Mouse (Mus musculus) CH12F3 (cell line): Measurements from ENCODE around the gene Axin1.
"Not testable (repeated sequence)": the region's sequence is repeated elsewhere in the genome, so short reads cannot be mapped to it uniquely, and the experiment has no call there.

Experiments used
- in situ Hi-C: fragments of 300-500 bp; cut with MboI; formaldehyde crosslinking; loops from 2 replicates; pipeline ENCODE4 v1.14.3; 2020; ENCODE audit warnings: low sequenced_read_pairs

Axin1 gene

GRCm38 (mm10) chr17:26138239-26138836, at the start of gene Axin1:
Axin1 (plus strand) TSS chr17:26138688.
- in situ Hi-C loops: no loop called here

GRCm38 (mm10) chr17:26089905-26090632, 48.4 kb upstream of the Axin1 start, which contains the start of gene Decr2:
Decr2 (minus strand) TSS chr17:26090337.
- in situ Hi-C loops: loop anchor here (10.0 kb wide), 1 partner anchor 195 kb away; no protein-coding TSS in a partner anchor

GRCm38 (mm10) chr17:26094531-26095110, 43.9 kb upstream of the Axin1 start:
- in situ Hi-C loops: loop anchor here (10.0 kb wide), 1 partner anchor 200 kb away; no protein-coding TSS in a partner anchor

- in situ Hi-C loops: loop anchor here (10.0 kb wide), 1 partner anchor 200 kb away; no protein-coding TSS in a partner anchor
These were observed 43.3 kb upstream of the Axin1 start, which contains the start of gene Nme4 for GRCm38 (mm10) chr17:26095121-26095740. Nme4 (minus strand) TSS chr17:26095602.

- in situ Hi-C loops: loop anchor here (10.0 kb wide), 1 partner anchor 204 kb away; no protein-coding TSS in a partner anchor
These were observed 40.0 kb upstream of the Axin1 start for GRCm38 (mm10) chr17:26098461-26098860.

- in situ Hi-C loops: loop anchor here (10.0 kb wide), 1 partner anchor 205 kb away; no protein-coding TSS in a partner anchor
These were observed 39.2 kb upstream of the Axin1 start for GRCm38 (mm10) chr17:26099316-26099715.

- in situ Hi-C loops: no loop called here
These were observed 38.3 kb upstream of the Axin1 start for GRCm38 (mm10) chr17:26100166-26100565.

GRCm38 (mm10) chr17:26101478-26101877, 37.0 kb upstream of the Axin1 start:
- in situ Hi-C loops: no loop called here

GRCm38 (mm10) chr17:26105619-26106018, 32.9 kb upstream of the Axin1 start:
- in situ Hi-C loops: no loop called here

- in situ Hi-C loops: no loop called here
These were observed 28.3 kb upstream of the Axin1 start for GRCm38 (mm10) chr17:26110156-26110555.

GRCm38 (mm10) chr17:26111024-26111423, 27.5 kb upstream of the Axin1 start:
- in situ Hi-C loops: no loop called here

GRCm38 (mm10) chr17:26111722-26112121, 26.8 kb upstream of the Axin1 start:
- in situ Hi-C loops: no loop called here

- in situ Hi-C loops: no loop called here
These were observed 25.7 kb upstream of the Axin1 start for GRCm38 (mm10) chr17:26112751-26113150.

- in situ Hi-C loops: no loop called here
These were observed 25.1 kb upstream of the Axin1 start, which contains the start of gene Tmem8 for GRCm38 (mm10) chr17:26113181-26113948. Tmem8 (plus strand) TSS chr17:26113299.

- in situ Hi-C loops: no loop called here
These were observed 24.4 kb upstream of the Axin1 start for GRCm38 (mm10) chr17:26114061-26114460.

GRCm38 (mm10) chr17:26114461-26114860, 24.0 kb upstream of the Axin1 start:
- in situ Hi-C loops: not testable (repeated sequence)

GRCm38 (mm10) chr17:26115205-26115898, 23.1 kb upstream of the Axin1 start:
- in situ Hi-C loops: no loop called here

GRCm38 (mm10) chr17:26115956-26116487, 22.5 kb upstream of the Axin1 start:
- in situ Hi-C loops: no loop called here

GRCm38 (mm10) chr17:26116503-26117258, 21.8 kb upstream of the Axin1 start:
- in situ Hi-C loops: no loop called here
